Mouse (Mus musculus) spleen, adult 2 months (tissue): Measurements from ENCODE around the gene Pard3.

Source experiments
- CTCF ChIP-seq: fragments of 200-500 bp; IDR thresholded peaks from 2 replicates; pipeline ENCODE4 v1.5.1; 2011; ENCODE audit warnings: mild to moderate bottlenecking, inconsistent platforms; ENCODE audit not compliant: insufficient read depth, insufficient read length, insufficient replicate concordance; ENCODE audit errors: extremely low read depth
- POLR2A ChIP-seq: fragments of 200-500 bp; IDR thresholded peaks from 2 replicates; pipeline ENCODE4 v1.6.1; 2011; ENCODE audit warnings: low read depth, low read length, inconsistent platforms

- TF ChIP-seq POLR2A (no peak), CTCF (no peak)
These were observed 388.7 kb downstream of the Pard3 start for GRCm38 (mm10) chr8:127452364-127452763.
